Mouse (Mus musculus) heart, postnatal 36 days (tissue): Measurements from ENCODE around the gene Aatf. TPM values are rescaled to one million over a fixed set of nuclear protein-coding genes. Genes with fewer than 3 reads are reported as not detected.

Experiments
- DNase-seq, 2 experiments: peaks; one replicate each; pipeline ENCODE4 v3.0.0; 2021 to 2022
- intact Hi-C: fragments of 180-260 bp; cut with DNase I; formaldehyde crosslinking; loops from one replicate; pipeline ENCODE4 v1.15.1; 2025
- total RNA-seq, 2 experiments: library from RNA; stranded (reverse); gene quantifications; 2 replicates each; pipeline ENCODE4 v1.2.3; 2021

The Aatf gene
- total RNA-seq, 2 experiments from 2014 or later = 13.3 to 14.9 TPM

DNA sequence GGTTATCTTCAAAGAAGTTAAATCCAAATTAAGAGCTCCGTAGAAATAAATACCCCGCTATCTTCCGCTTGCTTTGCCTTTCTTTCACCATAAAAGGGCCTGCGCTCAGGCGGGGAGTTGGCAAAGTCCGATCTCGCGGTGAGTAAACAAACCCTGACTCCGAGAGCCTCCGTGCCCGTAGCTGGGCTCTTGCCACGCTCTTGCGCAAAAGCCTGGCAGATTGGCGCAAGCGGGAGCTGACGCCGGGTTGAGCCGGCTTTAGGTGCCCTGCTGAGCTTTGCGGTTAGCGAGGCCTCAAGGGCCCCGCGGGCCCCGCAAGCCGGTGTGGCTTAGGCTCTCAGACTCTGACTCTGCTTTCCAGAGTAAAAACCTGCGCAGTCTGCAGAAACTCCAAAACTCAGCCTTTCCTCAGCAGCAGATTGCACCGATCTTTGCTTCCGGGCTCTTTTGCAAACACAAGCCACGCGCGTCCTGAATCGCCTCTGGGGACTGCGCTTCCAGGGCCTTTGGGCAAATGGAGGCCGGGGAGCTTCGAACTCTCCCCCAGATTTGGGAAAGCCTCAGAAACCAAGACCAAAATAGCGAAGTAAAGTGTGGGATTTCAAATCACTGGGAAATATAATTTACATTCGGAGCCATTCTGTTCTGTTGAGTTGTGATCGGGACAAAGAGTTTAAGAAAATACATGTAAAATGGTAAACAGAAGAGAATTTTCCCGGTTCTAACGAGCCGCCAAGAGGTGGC lies 9.4 kb upstream of the Aatf start:
- intact Hi-C loops = no loop called here
- peak; percentile 72 to 81 for DNase-seq

DNA sequence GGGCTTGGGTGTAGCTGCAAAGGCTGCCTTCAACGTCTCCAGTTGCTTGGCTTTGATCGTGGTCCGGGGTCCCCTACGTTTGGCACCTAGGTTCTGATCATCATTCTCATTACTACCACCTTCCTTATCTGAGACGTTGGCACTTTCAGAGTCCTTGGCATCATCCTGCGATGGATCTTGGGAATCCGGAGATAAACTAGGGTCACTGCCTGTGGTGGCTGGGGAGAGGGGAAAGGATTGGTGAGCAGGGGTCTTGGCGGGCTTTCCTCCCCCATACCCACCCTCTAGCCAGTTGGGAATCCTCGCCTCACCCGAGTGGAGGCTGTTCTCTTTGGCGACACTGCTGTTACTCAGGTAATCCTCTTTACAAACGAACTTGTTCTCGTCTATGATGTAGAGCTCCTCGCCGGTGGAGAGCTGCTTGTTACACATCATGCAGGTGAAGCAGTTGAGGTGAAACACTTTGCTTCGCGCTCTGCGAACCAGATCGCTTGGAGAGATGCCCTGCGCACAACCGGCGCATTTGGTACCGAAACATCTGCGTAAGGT lies 8.5 kb upstream of the Aatf start:
- intact Hi-C loops = no loop called here
- no peak for DNase-seq

DNA sequence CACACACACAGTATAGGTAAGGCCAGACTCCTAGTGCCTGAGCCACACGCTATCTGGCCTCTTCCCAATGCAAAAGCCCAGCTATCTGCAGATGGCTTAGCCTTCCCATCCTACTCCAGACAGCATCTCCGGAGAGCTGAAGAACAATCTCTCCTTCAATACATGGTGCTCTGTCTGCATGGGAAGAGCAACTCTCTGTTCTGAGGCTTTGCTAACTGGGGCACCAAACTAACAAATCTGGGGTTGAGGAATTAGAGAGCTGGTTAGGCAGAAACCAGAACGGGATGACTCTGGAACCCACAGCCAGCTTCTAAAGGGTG lies 7.7 kb upstream of the Aatf start:
- intact Hi-C loops = no loop called here
- DNase-seq = no peak

DNA sequence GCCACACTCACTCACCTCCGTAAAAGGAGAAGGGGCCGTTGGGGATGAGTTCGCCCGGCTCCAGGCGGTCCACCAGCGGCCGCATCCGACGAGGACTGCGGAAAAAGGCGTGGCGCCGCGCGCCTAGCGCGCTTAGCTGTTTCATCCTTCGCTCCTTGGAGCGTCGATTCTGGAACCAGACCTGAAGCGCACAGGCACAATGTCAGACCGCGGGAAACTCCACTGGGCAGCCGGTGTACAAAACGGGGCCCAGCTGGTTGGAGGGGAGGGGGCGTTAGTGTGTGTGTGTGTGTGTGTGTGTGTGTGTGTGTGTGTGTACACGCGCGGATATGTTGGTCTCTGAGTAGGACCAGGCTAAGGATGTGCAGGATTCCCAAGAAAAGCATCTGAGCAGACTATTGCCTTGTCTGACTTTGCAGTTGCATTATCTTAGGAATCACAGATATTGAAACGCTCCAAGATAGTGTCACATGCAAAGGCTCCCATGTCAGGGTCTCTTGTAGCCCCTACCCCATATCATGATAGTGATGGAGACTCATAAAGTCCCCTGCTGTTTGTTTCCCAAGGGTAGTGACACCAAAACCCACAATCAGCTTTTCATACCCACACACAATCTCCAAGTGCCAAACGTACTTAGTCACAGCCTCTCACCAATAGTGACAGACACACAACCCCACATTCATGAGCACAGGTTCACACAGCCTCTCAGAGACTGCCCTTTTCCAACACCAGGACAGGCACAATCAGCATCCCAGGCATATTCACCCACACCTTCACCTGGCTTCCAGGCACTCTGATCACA lies 7.1 kb upstream of the Aatf start:
- intact Hi-C loops = no loop called here

DNA sequence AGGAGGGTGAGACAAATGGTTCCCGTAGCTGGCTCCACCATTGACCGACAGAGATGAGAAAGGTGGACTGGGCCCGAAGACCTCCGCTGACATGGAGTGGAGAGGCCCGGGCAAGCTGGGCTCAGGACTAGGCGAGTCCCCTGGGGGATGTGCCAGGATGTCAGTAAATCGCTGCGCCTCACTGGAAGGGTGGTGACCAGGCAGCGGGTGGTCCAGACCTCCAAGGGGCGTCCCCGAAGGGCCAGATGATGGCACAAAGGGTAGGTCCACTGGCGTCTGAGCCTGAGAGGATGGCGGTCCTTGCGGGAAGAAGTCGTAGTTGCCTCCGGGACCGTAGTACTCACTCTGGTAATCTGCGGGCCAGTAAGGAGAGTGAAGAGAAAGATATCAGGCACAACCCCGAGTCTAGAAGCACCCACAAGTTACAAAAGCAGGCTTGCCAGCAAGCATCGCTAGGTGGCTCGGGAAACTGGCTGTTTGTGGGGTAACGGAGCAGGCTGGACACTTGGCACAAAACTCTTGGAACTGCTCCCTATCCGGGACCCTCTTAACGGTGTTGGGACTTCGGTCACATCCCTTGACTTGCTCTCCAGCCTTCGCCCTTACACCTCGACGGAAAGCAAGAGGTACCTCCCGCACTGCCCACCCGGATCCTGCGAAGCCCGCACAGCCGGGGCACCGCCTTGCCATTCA lies 6.4 kb upstream of the Aatf start:
- intact Hi-C loops = no loop called here

More for the DNA sequence above, 7.1 kb upstream of the Aatf start:
- DNase-seq = no peak

DNA sequence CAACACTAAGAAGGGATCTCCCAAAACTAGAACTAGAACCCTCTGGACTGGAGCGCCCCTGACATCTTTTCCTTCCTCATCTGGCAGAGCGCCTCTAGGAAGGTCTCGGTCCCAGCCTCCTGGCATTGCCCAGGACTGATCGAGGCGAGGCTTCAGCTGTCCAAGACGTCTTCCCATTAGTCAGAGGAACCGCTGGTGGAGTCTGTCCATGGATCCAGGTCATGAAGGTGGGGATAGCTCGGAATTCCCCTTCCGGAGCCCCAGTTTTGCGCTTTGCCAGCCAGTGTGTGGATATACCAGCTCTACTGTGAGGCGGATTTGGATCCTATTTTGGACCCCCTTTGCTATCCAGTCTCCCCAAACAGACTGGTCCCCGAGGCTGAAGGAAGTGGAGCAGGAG lies 5.7 kb upstream of the Aatf start:
- intact Hi-C loops = no loop called here
- DNase-seq = no peak

More for the DNA sequence above, 6.4 kb upstream of the Aatf start:
- DNase-seq = no peak

DNA sequence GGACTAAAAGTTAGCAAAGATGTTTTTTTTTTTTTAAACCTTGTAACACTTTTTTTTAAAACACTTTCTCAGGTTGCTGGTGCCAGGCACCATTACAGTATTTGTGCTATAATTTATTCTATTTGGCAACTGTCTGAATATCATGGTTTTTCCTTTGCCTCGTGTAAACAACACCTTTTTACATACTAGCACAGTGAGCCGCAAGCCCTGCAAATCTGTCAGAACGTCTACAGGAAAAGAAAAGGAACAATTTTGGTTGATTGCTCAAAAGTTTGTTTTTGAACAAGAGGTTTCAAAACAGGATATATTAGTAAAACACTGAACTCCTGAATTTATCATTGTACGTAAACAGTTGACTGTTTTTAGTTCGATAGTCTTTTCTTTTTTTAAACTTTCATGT lies 4.9 kb upstream of the Aatf start:
- intact Hi-C loops = no loop called here
- DNase-seq = no peak

DNA sequence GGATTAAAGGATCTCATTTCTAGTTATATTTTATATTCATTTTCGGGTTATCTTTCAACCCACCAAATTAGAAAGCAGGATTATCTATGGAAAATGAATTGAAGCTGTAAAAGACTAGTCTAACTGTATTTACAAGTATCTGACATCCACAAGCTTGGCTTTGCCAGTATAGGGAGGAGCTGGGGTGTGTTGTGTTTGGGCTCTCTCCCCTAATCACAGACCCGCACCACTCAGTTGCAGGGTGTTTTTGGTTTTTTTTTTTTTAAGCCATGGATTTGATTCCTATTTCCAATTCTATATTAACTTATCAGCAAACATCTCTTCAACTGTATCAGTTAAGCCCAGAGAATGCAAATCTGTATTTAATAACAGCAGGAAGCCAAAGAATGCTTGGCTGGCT lies 4.1 kb upstream of the Aatf start:
- intact Hi-C loops = no loop called here
- no peak for DNase-seq

DNA sequence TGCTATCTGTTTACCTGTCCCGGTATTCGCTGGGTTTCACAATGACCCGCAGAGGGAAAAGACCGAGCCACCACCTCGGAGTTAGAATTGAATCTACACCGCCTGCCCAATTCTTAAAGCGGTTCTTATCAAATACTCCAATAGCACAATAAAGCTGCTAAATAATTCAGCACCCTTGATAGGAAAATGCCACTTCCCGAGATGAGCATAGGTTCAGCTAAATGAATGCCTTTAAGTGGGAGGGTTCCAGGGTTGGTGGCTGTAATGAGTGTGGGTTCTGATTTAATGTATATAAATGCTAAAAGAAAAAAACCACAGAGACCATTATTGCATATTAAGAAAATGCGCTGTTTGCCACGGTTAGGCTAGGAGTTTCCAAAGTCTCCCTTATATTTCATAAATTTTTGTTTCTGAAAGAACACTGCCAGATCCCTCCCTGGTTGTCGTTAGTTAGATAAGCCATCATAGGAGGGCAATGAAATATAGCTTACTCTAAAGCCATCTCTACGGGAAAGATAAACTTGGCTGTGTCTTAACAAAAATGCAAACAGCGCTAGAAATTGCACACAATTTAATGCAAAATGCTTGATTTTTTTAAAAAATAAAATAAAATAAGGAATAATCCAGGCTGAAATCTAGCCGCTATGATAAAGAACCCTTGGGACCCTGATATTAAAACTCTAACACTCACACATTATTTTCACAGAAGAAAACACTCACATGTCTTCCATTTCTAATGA lies 3.3 kb upstream of the Aatf start:
- no peak for DNase-seq
- intact Hi-C loops = no loop called here

DNA sequence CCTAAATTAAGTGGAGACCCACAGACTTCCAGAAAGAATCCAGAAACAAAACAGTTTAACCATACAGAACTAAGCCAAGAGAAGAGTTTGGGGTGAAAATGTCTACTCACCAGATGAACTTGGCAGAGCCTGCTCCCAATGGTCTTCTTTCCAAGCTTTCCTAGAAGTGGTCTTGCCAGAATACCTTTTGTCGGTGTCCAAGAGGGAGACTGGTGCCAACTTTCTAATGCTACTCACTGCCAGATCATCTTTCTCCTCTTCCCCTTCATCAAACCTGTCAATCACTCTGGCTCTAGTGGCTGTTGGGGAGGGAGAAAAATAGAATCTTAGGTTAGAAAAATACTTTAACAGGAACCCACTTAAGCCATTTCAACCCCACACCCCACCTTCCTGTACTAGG lies 1.3 kb downstream of the Aatf start:
- intact Hi-C loops = loop anchor here (5.0 kb wide), 1 partner anchor 305 kb away; the partner anchor contains the start of gene Mrm1

DNA sequence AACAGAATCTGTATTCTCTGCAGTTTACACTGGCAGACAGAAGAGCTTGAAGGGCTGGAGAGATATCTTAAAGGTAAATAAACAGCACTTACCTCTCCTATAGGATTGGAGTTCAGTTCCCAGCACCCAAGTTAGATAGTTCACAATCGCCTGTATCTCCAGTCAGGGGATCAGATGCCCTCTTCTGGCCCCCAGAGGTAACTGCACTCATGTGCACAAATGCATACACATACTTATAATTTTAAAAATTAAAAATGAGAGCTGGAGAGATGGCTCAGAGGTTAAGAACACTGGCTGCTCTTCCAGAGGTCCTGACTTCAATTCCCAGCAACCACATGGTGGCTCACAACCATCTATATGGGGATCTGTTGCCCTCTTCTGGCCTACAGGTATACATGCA lies 9.0 kb downstream of the Aatf start:
- DNase-seq = no peak
- intact Hi-C loops = no loop called here

More for the DNA sequence above, 1.3 kb downstream of the Aatf start:
- no peak for DNase-seq

DNA sequence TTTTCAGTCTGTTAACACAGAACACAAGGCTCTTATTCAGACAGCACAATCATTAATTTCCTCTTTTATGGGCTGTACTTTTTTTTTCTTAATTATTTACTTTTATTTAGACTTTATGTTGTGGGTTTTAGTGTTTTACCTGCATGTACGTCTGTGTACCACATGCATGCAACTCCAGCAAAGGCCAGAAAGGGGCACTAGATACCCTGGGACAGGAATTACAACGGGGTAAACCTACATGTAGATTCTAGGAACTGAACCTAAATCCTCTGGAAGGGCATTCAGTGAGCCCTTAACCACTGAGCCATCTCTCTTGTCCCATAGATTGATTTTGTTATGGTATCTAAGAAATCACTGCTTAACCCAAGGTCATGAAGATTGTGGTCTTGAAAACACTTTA lies 15.4 kb downstream of the Aatf start:
- no peak for DNase-seq
- intact Hi-C loops = no loop called here

DNA sequence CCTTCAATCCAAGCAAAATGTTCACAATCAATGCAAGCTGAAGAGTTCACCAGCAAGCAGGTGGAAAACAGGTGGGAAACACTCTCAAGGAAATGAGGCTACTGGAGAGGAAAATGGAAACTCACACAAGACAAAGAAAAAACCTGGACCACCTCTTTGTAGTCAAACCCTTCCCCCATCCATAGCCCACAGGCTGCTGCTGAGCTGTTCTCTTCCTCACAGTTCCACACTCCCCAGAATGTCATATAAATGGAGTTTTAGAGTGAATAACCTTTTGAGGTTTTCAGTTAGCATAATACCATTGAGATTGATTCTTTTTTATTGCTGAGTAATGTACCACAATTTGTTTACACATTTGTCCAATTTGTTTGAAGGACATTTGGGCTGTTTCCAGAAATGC lies 16.4 kb downstream of the Aatf start:
- DNase-seq = no peak
- intact Hi-C loops = no loop called here

DNA sequence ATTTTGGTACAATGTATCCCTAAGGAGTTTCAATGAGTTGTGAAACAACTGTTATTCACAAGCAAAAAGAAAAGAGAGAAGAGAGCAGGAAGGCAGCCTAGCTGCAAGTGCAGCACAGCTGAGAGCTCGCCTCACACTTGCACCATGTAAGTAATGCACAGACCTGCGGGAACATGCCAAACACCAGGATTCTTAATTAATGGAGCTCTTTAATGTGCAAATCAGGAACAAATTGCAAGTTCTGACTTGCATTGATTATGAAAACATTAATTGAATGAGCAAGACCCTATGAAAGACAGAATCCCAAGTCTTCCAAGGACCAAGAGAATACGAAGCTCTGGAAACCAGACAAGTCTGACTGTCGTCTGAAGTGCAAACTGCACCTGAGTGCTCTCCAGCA lies 17.5 kb downstream of the Aatf start:
- intact Hi-C loops = no loop called here
- no peak for DNase-seq

DNA sequence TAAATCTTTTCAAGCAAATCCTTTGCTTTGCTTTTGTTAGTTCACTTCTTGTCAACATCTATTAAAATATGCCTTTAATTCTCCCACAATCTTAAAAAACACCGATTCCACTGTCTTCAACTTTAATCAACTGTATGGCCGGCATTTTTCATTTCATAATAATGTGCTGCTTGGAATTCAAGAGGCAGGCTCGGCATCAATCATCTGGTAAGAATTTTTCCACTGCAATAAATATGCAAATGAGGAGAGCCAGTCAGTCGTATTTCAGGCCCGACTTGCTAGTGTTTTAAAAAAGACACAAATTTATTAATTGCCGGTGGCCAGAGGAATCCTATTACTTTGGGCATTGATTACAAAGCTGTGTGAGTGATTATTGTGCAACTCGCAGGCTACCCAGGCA lies 31.7 kb downstream of the Aatf start:
- intact Hi-C loops = no loop called here
- DNase-seq = no peak

DNA sequence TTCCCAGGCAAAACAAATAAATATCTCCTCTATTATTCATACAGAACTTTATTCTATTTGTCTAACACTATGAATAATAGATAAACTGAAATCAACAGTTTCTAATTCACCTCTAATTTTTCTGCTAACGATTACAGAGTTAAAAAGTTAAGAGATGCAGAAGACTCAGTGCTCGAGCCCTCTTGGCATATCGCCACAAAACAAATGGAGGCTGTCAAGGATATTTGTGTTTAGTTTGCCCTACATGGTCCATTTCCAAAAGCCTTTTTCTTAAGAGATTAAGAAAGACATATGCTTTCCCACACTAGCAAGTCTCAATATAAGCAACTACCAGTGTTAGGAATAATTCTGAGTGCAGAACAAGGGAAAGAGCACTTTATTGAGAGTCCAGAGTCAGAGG lies 32.9 kb downstream of the Aatf start:
- no peak for DNase-seq
- intact Hi-C loops = no loop called here

DNA sequence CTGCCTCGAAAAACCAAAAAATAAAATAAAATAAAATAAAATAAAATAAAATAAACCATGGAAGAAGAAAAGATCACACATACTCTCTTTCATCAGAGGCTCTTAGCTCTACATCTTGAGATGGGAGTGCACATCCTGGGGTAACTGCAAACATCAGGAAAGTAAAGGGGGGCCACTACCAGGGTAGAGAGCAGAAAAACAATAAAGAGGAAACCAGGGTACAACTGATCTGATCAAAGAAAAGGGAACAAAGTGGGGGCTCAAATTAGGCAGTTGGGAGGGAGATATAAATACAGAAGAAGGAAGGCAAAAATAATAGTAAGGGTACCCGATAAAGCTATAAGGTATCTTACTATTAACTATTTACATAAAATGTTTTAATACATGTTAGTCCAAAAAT lies 36.7 kb downstream of the Aatf start:
- DNase-seq = no peak
- intact Hi-C loops = no loop called here

DNA sequence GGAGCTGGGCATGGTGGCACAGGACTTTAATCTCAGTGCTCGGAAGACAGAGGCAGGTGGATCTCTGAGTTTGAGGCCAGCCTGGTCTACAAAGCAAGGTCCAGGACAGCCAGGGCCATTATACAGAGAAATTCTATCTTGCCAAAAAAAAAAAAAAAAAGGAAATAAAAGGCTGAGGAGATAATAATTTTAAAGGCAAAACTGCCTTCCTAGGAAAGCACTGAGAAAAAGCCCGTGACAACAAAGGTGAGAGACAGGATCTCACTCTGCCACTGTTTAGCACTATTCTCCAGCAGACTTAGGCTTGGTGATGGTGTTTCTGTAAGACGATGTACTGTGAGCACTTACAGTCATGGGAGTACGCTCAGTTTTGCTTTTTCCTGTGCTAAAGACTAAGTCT lies 37.3 kb downstream of the Aatf start:
- intact Hi-C loops = no loop called here
- DNase-seq = no peak

DNA sequence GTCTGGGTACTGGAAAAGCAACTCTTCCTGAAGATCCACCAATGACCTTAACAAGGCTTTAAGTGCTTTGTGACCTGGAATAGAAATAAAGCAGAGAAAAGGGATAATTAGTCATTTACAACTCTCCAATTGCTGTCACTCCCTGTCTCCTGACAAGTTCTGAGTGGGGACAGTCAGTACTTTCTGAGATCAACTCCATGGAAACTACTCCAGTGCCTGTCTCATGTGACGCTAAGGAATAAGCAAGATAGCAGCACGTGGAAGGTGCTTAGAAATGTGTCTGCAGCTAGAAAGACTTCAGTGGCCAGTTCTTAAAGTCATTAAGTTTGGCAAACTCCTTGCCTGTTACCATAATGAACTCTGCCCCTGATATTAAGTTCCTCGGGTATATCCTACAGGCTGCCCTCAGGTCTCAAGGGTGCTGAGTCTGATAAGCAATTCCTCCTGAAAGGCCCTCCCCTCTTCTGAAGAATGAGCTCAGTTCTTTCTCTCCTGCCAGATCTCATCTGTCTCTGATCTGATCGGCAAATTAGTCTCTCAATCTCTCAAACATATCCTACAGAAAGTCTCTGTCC lies 40.1 kb downstream of the Aatf start:
- no peak for DNase-seq
- intact Hi-C loops = no loop called here

DNA sequence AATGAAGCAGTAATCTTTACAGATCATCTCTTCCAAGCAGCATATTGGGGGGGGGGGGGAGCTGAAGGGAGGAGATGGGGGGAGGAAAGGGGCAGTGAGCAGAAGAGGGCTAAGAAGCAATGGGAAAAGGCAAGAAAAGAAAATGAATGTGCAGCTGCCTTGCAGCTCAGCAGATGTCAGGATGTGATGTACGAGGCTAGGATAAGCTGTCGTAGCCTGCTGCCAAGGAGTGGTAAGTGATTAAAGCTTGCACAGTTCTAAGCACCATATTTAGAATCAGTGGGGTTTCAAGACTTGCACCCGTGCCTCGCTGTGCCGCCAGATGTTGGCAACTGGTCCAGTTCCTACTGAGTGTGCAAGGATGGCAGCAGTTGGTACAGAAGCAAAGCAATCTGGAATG lies 48.8 kb downstream of the Aatf start:
- intact Hi-C loops = no loop called here
- no peak for DNase-seq
